Mouse (Mus musculus): ENCODE data around the gene Ppef1. TPM values are rescaled to one million over a fixed set of nuclear protein-coding genes. Genes with fewer than 3 reads are reported as not detected.
"Not testable (repeated sequence)": the region's sequence is repeated elsewhere in the genome, so short reads cannot be mapped to it uniquely, and the experiment has no call there.

The Ppef1 gene
- total RNA-seq (2022): not detected

- DNase-seq (ENCODE audit: low spot score): no peak
Observed at GRCm38 (mm10) chrX:160735650-160736049, at the start of gene Ppef1. Gene Ppef1, minus strand, starts transcription at chrX:160735765.

GRCm38 (mm10) chrX:160782276-160782675 lies 46.7 kb upstream of the Ppef1 start:
- DNase-seq (ENCODE audit: low spot score): no peak

GRCm38 (mm10) chrX:160773033-160773432 lies 37.5 kb upstream of the Ppef1 start:
- no peak for DNase-seq (ENCODE audit: low spot score)

GRCm38 (mm10) chrX:160769622-160770021 lies 34.1 kb upstream of the Ppef1 start:
- DNase-seq (ENCODE audit: low spot score): not testable (repeated sequence)

GRCm38 (mm10) chrX:160767713-160768112 lies 32.1 kb upstream of the Ppef1 start, which contains the start of gene Rs1:
Gene Rs1, plus strand, starts transcription at chrX:160768013.
- DNase-seq (ENCODE audit: low spot score): no peak

GRCm38 (mm10) chrX:160766233-160766616 lies 30.7 kb upstream of the Ppef1 start:
- DNase-seq (ENCODE audit: low spot score): no peak

- peak; percentile 94 for DNase-seq (ENCODE audit: low spot score)
Observed at GRCm38 (mm10) chrX:160765389-160766232, 30.0 kb upstream of the Ppef1 start.

- DNase-seq (ENCODE audit: low spot score): no peak
Observed at GRCm38 (mm10) chrX:160750808-160751207, 15.2 kb upstream of the Ppef1 start.

GRCm38 (mm10) chrX:160748653-160749052 lies 13.1 kb upstream of the Ppef1 start:
- DNase-seq (ENCODE audit: low spot score): no peak

GRCm38 (mm10) chrX:160745399-160745798 lies 9.8 kb upstream of the Ppef1 start:
- no peak for DNase-seq (ENCODE audit: low spot score)

GRCm38 (mm10) chrX:160699171-160699570 lies 36.4 kb downstream of the Ppef1 start:
- no peak for DNase-seq (ENCODE audit: low spot score)

GRCm38 (mm10) chrX:160691559-160691958 lies 44.0 kb downstream of the Ppef1 start:
- no peak for DNase-seq (ENCODE audit: low spot score)

GRCm38 (mm10) chrX:160690094-160690493 lies 45.5 kb downstream of the Ppef1 start:
- DNase-seq (ENCODE audit: low spot score): no peak

- DNase-seq (ENCODE audit: low spot score): no peak
Observed at GRCm38 (mm10) chrX:160669992-160670391, 65.6 kb downstream of the Ppef1 start.

- DNase-seq (ENCODE audit: low spot score): no peak
Observed at GRCm38 (mm10) chrX:160610882-160611644, 124.5 kb downstream of the Ppef1 start.

GRCm38 (mm10) chrX:160610482-160610881 lies 125.1 kb downstream of the Ppef1 start:
- DNase-seq (ENCODE audit: low spot score): no peak

GRCm38 (mm10) chrX:160609849-160610248 lies 125.7 kb downstream of the Ppef1 start:
- DNase-seq (ENCODE audit: low spot score): no peak

- DNase-seq (ENCODE audit: low spot score): peak; percentile 38
Observed at GRCm38 (mm10) chrX:160603981-160604541, 131.5 kb downstream of the Ppef1 start.

- no peak for DNase-seq (ENCODE audit: low spot score)
Observed at GRCm38 (mm10) chrX:160603316-160603715, 132.2 kb downstream of the Ppef1 start.

- DNase-seq (ENCODE audit: low spot score): no peak
Observed at GRCm38 (mm10) chrX:160602770-160603169, 132.8 kb downstream of the Ppef1 start.

GRCm38 (mm10) chrX:160601053-160601452 lies 134.5 kb downstream of the Ppef1 start:
- no peak for DNase-seq (ENCODE audit: low spot score)

Measured in heart, adult 8-10 months (tissue).